Mouse (Mus musculus): Measurements from ENCODE around the gene Ppp1r9a.
"Not testable (repeated sequence)": the region's sequence is repeated elsewhere in the genome, so short reads cannot be mapped to it uniquely, and the experiment has no call there.

The Ppp1r9a gene

DNA sequence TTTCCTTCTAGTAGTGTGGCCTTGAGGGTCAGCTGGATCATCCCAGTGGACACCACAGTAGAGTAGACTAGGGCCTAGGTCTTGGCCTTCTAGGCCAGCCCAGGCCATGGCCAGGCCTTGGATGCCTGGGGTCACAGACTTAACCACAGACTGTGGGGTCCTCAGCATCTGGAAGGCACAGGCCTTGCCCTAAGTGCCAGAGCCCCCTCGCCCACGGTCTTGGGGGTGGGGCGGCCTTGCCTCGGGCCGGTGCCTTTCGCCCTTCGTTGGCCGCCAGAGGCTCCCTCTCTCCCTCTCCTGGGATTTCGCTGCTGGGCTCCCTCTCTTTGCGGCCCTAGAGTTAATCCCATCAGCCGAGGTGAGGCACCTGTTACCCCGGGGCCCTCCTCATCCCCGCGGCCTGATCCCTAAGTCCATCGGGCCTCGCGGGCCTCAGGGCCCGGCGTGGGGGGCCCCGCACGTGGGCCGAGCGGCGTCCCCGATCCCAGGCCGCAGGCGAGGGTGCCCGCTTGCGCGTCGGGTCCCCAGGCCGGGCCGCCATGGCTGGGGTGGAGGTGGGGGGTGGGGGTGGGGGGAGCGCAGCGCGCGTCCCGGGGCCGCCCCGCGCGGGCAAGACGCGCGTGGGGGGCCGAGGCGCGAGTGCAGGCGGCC is at the start of gene Ppp1r9a:
Gene Ppp1r9a, plus strand, starts transcription at position 244 of the 651 bp plus-strand sequence.
- DNase-seq (ENCODE audit: low spot score in 2 of 2) = peak in 1 of 2 experiments; percentile 40

- no peak for DNase-seq (ENCODE audit: low spot score in 2 of 2)
Observed at GRCm38 (mm10) chr6:4855236-4855635, 47.5 kb upstream of the Ppp1r9a start.

DNA sequence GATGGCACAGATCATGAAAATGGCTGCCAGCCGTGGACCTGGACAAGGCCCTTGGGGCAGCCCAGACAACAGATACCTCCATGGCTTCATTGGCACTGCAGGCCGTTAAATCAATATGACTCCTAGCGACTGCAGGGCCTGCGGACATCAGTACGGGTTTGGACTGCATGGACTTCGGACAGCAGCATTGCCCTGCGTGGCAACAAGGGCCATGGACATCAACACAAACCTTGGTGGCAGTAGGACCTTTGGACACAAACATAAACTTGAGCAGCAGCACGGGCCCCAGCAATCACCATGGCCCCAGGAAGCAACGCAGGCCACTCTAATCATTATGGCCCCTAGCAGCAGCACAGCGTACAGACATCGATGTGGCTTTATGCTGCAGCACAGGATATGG is 45.8 kb upstream of the Ppp1r9a start:
- DNase-seq (ENCODE audit: low spot score in 2 of 2) = no peak

DNA sequence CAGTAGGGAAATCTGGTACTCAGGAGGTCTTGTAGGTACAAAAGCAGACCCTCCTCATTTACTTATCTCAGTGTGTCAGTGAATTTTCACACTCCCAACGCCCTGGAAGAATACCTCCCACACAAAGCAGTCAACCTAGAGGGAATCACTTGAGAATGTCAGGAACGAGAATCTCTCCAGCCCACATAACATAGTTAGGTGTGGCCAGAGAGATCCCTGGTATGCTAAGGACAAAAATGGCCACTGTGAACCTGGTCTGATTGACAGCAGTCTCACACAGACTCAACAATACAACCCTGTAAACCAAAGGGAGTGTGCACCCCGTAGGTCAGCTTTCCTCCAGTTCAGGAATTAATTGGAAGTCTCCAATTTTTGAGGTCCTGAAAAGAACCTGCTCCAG is 18.4 kb upstream of the Ppp1r9a start:
- no peak for DNase-seq (ENCODE audit: low spot score in 2 of 2)

DNA sequence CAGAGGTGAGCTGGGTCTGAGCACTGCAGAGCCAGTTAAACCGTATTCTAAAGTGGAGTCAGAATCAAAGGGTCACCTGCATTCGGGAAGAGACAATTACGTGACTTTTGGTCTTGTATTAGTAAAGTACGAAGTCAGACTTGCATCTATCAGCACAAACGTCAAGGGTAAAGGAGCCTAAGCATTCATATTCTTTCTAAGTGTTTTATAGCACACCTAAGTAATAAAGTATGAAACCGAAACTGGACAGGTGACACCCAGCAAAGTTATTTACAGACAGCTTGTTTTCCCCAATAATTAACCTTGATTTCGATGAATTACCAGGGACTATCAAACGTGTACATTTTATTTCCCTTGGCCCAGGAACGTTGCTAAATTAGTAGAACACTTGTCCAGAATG is 13.2 kb upstream of the Ppp1r9a start:
- no peak for DNase-seq (ENCODE audit: low spot score in 2 of 2)

DNA sequence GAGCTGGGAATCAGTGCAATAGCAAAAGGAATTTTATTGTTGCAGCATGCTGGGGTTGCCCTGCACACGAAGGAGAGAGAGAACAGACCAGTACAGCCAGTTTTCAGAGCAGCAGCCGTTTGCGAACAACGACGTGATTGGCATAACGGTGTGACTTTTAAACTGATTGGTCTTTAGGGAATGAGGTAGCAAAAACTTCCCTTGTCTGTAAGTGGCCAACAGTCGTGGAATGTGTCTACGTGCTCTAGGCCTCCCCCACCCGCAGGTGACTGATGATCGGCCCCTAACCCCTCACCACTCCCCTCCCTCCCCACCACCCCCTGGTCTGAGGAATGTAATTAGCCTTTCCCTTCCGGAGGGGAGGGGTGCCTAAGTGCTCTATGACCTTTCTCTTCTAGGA is 10.3 kb upstream of the Ppp1r9a start:
- no peak for DNase-seq (ENCODE audit: low spot score in 2 of 2)

DNA sequence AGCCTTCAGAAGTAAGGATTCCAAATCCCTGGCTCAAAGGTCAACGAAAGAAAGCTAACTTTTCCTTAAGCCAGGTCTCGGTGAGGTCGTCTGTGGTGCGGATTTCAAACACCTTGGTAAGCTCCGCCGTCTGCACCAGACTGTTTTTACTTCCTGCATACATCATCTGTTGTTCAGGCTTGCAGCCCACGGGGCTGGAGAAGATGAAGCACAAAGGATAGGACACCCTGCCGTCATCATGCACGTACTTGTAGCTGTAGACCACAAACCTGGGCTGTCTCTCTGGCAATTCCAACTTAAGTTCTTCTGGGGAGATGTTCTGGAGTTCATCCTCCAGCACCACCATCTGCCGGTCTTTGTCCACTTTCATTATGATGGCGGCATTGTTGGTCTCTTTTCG is 9.4 kb upstream of the Ppp1r9a start:
- DNase-seq (ENCODE audit: low spot score in 2 of 2) = not testable (repeated sequence)

DNA sequence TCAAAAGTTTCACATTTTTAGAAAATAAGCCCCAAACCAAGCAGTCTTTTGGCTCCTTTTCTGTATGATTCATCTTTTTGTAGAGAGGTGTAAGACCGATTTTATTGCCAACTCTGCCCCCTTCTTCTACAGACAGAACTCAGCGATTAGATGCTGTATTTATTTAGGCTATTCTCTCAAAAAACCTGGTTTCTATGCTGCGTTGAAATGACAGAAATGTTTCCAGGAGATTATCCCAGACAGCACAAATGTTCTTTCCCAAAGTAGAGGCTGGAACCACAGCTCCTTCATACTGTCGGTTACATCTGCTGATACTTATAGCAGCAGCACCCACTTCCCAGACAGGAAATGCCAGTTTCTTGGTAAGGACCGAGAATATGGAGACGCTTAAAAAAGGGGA is 2.8 kb upstream of the Ppp1r9a start:
- DNase-seq (ENCODE audit: low spot score in 2 of 2) = peak in 1 of 2 experiments; percentile 44

DNA sequence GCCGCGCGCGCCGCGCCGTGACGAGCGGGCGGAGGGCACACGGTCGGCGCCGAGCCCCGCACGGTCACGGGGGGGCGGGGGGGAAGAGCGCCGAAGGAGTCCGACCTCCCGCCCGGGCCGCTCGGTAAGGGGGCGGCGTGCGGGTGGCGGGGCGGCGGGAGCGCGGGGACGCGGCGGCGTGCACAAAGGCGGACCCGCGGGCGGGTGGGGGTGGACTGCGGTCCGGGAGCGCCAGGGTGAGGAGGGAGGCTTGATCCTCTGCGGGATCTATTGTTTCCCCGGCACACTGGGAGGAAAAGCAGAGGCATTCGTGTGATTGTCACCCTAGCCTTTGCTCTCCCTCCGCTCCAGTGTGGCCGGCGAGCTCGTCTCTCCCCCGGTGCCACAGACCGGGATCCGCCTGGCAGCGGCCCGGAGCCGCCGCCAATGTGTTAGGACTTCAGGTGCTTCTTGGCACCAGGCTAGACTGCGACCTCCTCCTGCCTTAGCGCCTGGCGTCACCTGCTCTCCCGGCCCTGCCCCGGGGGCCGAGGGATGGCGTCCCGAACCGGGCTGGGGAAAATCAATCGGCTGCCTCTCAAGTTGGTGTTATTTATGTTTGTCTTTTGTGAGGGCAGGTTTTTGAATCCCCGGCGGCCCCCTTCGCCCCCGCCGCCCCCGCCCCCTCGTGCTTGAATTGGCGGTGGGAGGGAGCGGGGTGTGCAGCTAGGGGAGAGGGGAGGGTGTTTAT is 773 bp downstream of the Ppp1r9a start:
- DNase-seq (ENCODE audit: low spot score in 2 of 2) = peak; percentile 38 to 54

DNA sequence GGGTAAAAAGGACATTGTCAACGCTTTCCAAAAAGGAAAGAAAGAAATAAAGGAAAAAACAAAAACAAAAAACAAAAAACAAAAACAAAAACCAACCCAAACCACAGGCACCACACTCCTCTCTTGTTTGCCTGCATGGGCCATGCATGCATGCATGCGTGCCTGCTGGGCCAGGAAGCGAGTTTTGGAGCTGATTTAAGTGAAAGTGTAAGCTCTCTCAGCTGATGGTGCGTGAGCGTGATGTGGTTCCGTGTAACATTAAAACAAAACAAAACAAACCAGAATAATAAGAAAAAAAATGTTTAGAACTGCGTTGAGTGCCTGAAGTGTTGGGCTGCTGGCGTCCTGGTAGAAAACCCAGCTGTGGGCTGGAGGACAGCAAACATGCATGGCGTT is 1.3 kb downstream of the Ppp1r9a start:
- DNase-seq (ENCODE audit: low spot score in 2 of 2) = no peak

GRCm38 (mm10) chr6:4910042-4910634 is 7.4 kb downstream of the Ppp1r9a start:
- no peak for DNase-seq (ENCODE audit: low spot score in 2 of 2)

DNA sequence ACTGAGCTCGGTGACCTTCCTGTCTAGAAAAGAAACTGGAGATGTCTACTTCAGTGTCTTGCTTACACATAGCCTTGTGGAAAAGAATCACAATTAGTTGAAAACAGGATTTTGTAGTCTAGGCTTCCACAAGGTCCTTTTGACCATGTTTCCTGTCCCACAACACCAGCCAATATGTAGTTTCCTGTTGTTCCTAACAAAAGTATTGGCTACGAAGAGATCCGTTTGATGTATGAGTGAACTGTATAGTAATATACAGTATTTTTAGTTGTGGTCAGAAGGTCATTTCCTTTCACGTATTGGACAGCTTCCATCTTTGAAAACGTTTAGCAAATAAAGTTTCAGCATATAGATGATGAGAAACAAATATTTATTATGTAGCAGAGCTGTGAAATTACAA is 15.8 kb downstream of the Ppp1r9a start:
- DNase-seq (ENCODE audit: low spot score in 2 of 2) = no peak

DNA sequence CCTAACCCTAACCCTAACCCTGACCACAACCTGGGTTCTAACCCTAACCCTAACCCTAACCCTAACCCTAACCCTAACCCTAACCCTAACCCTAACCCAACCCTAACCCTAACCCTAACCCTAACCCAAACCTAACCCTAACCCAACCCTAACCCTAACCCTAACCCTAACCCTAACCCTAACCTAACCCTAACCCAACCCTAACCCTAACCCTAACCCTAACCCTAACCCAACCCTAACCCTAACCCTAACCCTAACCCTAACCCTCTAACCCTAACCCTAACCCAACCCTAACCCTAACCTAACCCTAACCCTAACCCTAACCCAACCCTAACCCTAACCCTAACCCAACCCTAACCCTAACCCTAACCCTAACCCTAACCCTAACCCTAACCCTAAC is 21.1 kb downstream of the Ppp1r9a start:
- not testable (repeated sequence) for DNase-seq (ENCODE audit: low spot score in 2 of 2)

- DNase-seq (ENCODE audit: low spot score in 2 of 2) = peak in 1 of 2 experiments; percentile 51
Observed at GRCm38 (mm10) chr6:4925966-4926687, 23.4 kb downstream of the Ppp1r9a start.

DNA sequence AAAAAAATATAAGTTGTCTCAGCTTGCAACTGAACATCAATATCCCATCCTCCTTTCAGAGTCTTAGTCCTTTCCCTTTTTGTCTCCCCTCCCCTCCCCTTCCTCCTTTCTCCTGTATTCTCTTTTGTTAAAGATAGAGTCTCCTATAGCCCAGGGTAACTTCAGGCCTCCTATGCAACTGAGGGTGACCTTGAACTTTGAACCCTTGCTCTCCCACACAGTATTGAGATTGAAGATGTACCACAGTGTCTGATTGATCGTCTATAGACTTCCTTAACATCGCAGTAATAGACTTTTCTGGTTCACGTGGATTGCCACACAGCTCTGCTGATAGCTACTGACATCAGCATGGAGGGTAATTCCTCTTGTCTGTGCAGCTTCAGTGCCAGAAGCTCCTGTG is 27.6 kb downstream of the Ppp1r9a start:
- no peak for DNase-seq (ENCODE audit: low spot score in 2 of 2)

DNA sequence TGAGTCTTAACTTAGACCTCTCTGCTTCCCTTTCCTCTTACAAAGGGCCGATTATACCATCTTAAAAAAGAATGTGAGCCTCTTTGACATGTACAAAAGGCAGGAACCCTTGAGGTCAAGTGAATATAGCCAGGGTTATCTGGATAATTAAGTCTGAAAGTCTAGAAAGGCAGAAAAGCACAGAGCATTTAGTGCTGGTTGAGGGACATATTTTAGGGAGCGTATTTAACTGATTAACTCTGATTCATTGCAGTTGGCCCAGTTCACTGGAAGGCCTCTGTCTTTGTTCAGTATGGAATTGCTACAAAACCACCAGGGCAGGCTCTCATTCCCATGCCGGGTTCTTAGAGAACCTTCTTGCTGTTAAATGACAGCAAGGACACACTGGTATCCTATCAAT is 36.2 kb downstream of the Ppp1r9a start:
- no peak for DNase-seq (ENCODE audit: low spot score in 2 of 2)

DNA sequence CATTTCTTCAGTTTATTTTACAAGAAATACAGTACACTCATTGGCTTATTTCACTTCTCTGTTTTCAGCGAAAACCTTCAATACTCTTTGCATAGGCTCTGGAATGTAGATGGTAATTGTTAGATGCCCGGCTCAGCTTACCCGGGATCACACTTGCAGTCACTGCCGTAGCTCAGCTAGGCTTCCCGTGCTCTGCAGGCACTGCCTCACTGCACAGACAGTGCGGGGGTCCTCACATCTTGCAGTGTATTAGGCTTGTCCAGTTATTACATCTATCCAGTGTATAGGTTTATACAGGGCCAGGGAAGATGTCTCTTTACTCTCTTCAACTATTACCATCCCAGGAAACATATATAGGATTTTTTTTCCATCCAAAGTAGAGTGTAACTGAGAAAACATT is 37.4 kb downstream of the Ppp1r9a start:
- no peak for DNase-seq (ENCODE audit: low spot score in 2 of 2)

- DNase-seq (ENCODE audit: low spot score in 2 of 2) = peak; percentile 15 to 44
Observed at GRCm38 (mm10) chr6:4940639-4941038, 37.9 kb downstream of the Ppp1r9a start.

DNA sequence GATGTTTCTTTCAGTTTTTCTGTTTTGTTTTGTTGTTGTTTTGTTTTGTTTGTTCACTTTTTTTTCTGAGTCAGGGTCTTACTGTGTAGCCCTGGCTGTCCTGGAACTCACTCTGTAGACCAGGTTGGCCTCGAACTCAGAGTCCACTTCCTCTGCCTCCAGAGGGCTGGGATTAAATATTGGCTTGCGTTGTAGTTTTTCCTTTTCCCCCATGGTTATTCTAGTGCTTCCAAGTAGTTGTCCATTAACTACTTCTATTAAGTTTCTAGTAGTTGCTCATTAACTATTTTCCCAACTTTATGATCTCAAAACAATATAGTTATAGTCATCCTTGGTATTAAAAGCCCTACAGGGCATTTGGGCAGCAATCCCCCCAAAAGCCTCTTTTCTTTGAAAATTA is 41.1 kb downstream of the Ppp1r9a start:
- no peak for DNase-seq (ENCODE audit: low spot score in 2 of 2)

- DNase-seq (ENCODE audit: low spot score in 2 of 2) = no peak
Observed at GRCm38 (mm10) chr6:4948056-4948455, 45.3 kb downstream of the Ppp1r9a start.

- no peak for DNase-seq (ENCODE audit: low spot score in 2 of 2)
Observed at GRCm38 (mm10) chr6:4949701-4950100, 47.0 kb downstream of the Ppp1r9a start.

DNA sequence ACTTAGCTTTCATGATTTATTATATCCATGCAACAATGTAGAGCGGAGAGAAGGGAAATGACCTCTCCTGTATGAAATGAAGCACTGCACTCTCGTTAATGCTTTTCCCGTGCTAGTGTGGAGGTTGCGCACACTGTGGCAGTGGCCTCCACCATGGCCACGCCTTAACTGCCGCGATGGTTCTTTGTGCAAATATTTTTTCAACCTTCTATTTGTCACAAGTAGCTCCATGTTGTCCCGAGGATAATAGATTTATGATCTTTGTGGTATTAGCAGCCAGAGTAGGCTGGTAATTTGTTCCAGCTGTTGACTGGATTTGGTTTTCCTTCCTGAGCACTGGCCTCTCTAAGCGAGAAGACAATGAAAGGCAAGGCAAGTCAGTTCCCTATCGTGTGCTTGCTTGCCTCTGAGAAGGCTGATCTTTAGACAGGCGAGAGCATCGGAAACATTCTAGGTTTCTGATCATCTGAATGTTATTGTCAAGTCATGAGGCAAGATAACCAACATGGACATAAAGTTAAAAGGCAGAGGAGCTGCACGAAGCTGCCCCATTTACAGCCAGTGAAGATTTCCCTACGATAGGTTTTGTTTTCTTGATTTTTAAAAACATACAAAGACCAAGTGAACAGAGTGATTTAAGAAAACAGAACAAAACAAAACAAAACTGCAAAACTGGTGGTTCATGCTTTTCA is 50.5 kb downstream of the Ppp1r9a start:
- no peak for DNase-seq (ENCODE audit: low spot score in 2 of 2)
